Mouse (Mus musculus) brain, adult 2 months (tissue): ENCODE measurements around the gene Snx30.
"Not testable (repeated sequence)": the region's sequence is repeated elsewhere in the genome, so short reads cannot be mapped to it uniquely, and the experiment has no call there.

Experiments
- DNase-seq: peaks from one replicate; pipeline ENCODE4 v3.0.0; 2011; ENCODE audit warnings: low read depth, low spot score

The Snx30 gene

GRCm38 (mm10) chr4:59805181-59805967, at the start of gene Snx30:
Gene Snx30 (plus strand): TSS chr4:59805840.
- peak; percentile 96 for DNase-seq

GRCm38 (mm10) chr4:59756332-59757082, 49.1 kb upstream of the Snx30 start:
- peak; percentile 97 for DNase-seq

- DNase-seq: peak; percentile 54
Measured at GRCm38 (mm10) chr4:59757452-59758435, 47.9 kb upstream of the Snx30 start.

GRCm38 (mm10) chr4:59760016-59760415, 45.6 kb upstream of the Snx30 start:
- no peak for DNase-seq

GRCm38 (mm10) chr4:59760636-59761364, 44.8 kb upstream of the Snx30 start:
- peak; percentile 53 for DNase-seq

- DNase-seq: no peak
Measured at GRCm38 (mm10) chr4:59761365-59761729, 44.3 kb upstream of the Snx30 start.

GRCm38 (mm10) chr4:59764950-59765349, 40.7 kb upstream of the Snx30 start:
- no peak for DNase-seq

- DNase-seq: peak; percentile 58
Measured at GRCm38 (mm10) chr4:59765385-59766005, 40.1 kb upstream of the Snx30 start.

- no peak for DNase-seq
Measured at GRCm38 (mm10) chr4:59767717-59768116, 37.9 kb upstream of the Snx30 start.

GRCm38 (mm10) chr4:59772171-59772879, 33.3 kb upstream of the Snx30 start:
- DNase-seq: no peak

GRCm38 (mm10) chr4:59777828-59778227, 27.8 kb upstream of the Snx30 start:
- DNase-seq: no peak

GRCm38 (mm10) chr4:59780568-59780967, 25.1 kb upstream of the Snx30 start:
- DNase-seq: peak; percentile 50

GRCm38 (mm10) chr4:59782853-59783684, 22.6 kb upstream of the Snx30 start:
- DNase-seq: peak; percentile 18

- peak; percentile 99 for DNase-seq
Measured at GRCm38 (mm10) chr4:59783685-59784279, 21.9 kb upstream of the Snx30 start.

- no peak for DNase-seq
Measured at GRCm38 (mm10) chr4:59785412-59785811, 20.2 kb upstream of the Snx30 start.

- DNase-seq: peak; percentile 74
Measured at GRCm38 (mm10) chr4:59786661-59787060, 19.0 kb upstream of the Snx30 start.

- no peak for DNase-seq
Measured at GRCm38 (mm10) chr4:59787126-59787525, 18.5 kb upstream of the Snx30 start.

GRCm38 (mm10) chr4:59789015-59789414, 16.6 kb upstream of the Snx30 start:
- no peak for DNase-seq

- not testable (repeated sequence) for DNase-seq
Measured at GRCm38 (mm10) chr4:59793626-59794025, 12.0 kb upstream of the Snx30 start.
